Mouse (Mus musculus): ENCODE data around the gene Crispld2. TPM values are rescaled to one million over a fixed set of nuclear protein-coding genes. Genes with fewer than 3 reads are reported as not detected.
A peak's percentile ranks its signal among the peaks of the same experiment; 100 is the strongest.

Crispld2 gene
- polyA plus RNA-seq, 1 experiment from 2014 or later, result 4.1 TPM

DNA sequence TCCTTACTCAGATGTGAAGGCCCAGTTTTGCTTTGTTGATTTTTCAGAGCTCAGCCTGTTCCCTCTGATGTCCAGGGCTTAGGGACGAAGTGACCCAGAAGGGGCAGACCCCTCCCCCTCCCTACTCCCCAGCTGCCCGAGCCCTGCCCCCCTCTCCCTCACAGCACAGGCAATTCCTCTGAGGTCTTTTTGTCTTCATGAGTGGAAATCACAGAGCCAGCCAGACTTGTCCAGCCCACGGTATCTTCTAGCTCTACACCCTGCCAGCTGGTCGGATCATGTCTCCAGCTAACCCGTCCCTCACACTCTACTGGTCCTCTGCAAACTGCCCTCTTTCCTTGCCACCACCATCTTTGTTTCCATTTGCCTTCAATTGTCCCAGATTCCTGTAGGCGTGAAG is 42.2 kb downstream of the Crispld2 start:
- H3K27me3 ChIP-seq (replicated peaks), result peaks cover 16% of the 10 kb centered on the region
- WGBS, result 53% methylated on average over 6 of the region's 6 CpGs
- H3K9me3 ChIP-seq (replicated peaks), result no peaks in the 10 kb centered on the region
- no peak for ATAC-seq (ENCODE audit: insufficient number of reproducible peaks, low FRiP score)
- no peak overlapping the region for H3K9ac ChIP-seq
- peaks cover 31% of the 10 kb centered on the region for H3K4me1 ChIP-seq (replicated peaks)
- no peaks in the 10 kb centered on the region for H3K36me3 ChIP-seq
- no peak overlapping the region for H3K27ac ChIP-seq (ENCODE audit: poor library complexity, severe bottlenecking)
- no peak overlapping the region for H3K4me3 ChIP-seq
- no peak overlapping the region for H3K4me2 ChIP-seq

DNA sequence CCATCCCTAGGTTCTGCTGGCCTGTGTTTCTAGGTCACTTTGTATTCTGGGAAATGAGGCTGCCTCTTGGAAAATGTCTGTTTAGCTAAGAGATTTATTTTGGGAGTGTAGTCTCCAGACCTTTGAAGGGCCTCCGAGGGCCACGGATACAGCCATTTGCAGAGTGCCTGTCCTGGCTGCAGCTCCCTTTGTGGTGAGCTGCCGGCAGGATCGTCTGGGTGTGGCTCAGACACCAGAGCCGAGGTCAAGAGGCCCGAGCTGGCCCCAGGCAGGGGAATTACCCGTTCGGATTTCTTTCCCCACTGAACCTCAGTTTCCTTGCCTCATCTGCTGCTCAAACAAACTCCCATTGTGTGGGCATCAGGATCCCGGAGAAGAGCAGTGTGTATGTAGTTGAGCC is 43.9 kb downstream of the Crispld2 start:
- peak overlapping the region; percentile 32; the same call in 1 of the 2 replicates for H3K27ac ChIP-seq (ENCODE audit: poor library complexity, severe bottlenecking)
- no peaks in the 10 kb centered on the region for H3K36me3 ChIP-seq
- H3K4me3 ChIP-seq, result no peak overlapping the region
- peaks cover 46% of the 10 kb centered on the region for H3K4me1 ChIP-seq (replicated peaks)
- WGBS, result 26% methylated on average over 9 of the region's 9 CpGs
- no peak for ATAC-seq (ENCODE audit: insufficient number of reproducible peaks, low FRiP score)
- H3K9me3 ChIP-seq (replicated peaks), result no peaks in the 10 kb centered on the region
- H3K27me3 ChIP-seq (replicated peaks), result peaks cover 16% of the 10 kb centered on the region
- H3K4me2 ChIP-seq, result peak overlapping the region; percentile 3; the same call in 1 of the 2 replicates
- 0 out of 2 replicates have a peak overlapping the region, but pooled peaks have one; percentile 19 for H3K9ac ChIP-seq

DNA sequence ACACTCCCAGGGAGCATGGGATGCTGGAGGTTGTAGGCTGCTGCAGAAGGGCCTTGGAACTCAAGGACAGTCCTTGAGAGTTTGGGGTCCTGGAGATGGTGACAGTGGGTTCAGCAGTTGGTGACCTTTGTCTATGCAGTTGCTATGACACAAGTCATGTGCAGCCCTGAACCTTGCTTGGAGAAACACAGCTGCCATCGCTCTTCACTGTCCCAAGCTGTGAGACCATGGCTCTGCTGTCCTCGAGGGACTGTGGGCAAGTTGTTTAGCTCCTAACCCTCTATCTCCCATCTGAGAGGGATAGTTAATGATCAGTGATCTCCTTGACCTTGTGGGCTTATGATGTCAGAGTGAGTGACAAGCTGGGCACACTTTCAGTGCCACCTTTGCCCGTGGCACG is 44.3 kb downstream of the Crispld2 start:
- peaks cover 51% of the 10 kb centered on the region for H3K4me1 ChIP-seq (replicated peaks)
- H3K27ac ChIP-seq (ENCODE audit: poor library complexity, severe bottlenecking), result peak overlapping the region; percentile 32; the same call in 1 of the 2 replicates
- H3K9ac ChIP-seq, result 0 out of 2 replicates have a peak overlapping the region, but pooled peaks have one; percentile 19

DNA sequence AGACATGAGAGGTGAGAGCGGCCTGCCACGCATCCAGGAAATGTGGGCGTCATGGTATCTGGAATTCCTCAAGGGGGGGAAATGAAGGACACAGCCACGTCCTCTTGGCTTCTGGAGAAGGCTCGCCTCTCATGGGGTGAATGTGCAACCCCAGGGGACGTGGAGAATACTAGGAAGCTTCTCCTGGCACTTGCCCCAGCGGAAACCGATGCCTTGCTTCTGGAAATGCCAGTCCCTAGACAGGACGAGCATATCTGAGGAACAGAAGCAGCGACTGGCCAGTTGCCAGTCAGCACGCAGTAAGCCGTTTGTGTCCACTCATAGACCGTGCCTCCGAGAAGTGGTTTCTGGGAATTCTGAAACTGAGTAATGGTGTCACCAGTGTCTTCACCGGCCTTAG is 45.0 kb downstream of the Crispld2 start:
- Histone ChIP-seq H3K36me3 (no peaks in the 10 kb centered on the region), H3K4me1 (replicated peaks) (peaks cover 52% of the 10 kb centered on the region), H3K9ac (no peak overlapping the region), H3K9me3 (replicated peaks) (peaks cover 4% of the 10 kb centered on the region; the same call in 1 of the 2 replicates), H3K4me2 (no peak overlapping the region), H3K4me3 (no peak overlapping the region), H3K27me3 (replicated peaks) (peaks cover 16% of the 10 kb centered on the region), H3K27ac (ENCODE audit: poor library complexity, severe bottlenecking) (no peak overlapping the region)
- ATAC-seq (ENCODE audit: insufficient number of reproducible peaks, low FRiP score), result no peak; the same call in 1 of the 2 replicates
- 42% methylated on average over 15 of the region's 15 CpGs for WGBS

More for the DNA sequence above, 44.3 kb downstream of the Crispld2 start:
- WGBS, result 80% methylated on average over 4 of the region's 4 CpGs
- peaks cover 4% of the 10 kb centered on the region; the same call in 1 of the 2 replicates for H3K9me3 ChIP-seq (replicated peaks)
- H3K36me3 ChIP-seq, result no peaks in the 10 kb centered on the region
- ATAC-seq (ENCODE audit: insufficient number of reproducible peaks, low FRiP score), result no peak
- peak overlapping the region; percentile 3; the same call in 1 of the 2 replicates for H3K4me2 ChIP-seq
- H3K4me3 ChIP-seq, result no peak overlapping the region
- peaks cover 16% of the 10 kb centered on the region for H3K27me3 ChIP-seq (replicated peaks)

DNA sequence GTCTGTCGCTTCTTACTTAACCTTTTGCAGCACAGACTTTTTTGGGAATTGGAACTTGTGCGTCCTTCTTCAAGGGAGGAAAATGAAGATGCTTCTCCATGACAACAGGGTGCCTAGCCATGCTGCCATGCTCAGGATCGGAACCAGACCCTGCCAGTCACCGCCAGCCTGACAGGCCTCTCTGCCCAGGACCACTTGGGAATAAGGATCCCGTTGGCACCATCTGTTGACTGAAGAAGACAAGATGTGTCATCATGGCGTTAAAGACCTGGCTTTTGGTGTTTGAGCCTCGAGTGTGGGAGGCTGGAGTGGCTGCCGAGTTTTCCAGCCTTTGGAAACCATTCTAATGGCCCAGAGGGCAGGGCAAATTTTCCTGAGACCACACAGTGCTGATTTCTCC is 45.4 kb downstream of the Crispld2 start:
- H3K27me3 ChIP-seq (replicated peaks), result peaks cover 17% of the 10 kb centered on the region
- no peak for ATAC-seq (ENCODE audit: insufficient number of reproducible peaks, low FRiP score)
- peaks cover 52% of the 10 kb centered on the region for H3K4me1 ChIP-seq (replicated peaks)
- no peak overlapping the region for H3K9ac ChIP-seq
- H3K36me3 ChIP-seq, result no peaks in the 10 kb centered on the region
- no peak overlapping the region for H3K4me2 ChIP-seq
- H3K27ac ChIP-seq (ENCODE audit: poor library complexity, severe bottlenecking), result no peak overlapping the region
- peaks cover 4% of the 10 kb centered on the region; the same call in 1 of the 2 replicates for H3K9me3 ChIP-seq (replicated peaks)
- H3K4me3 ChIP-seq, result no peak overlapping the region
- WGBS, result 77% methylated on average over 8 of the region's 8 CpGs

DNA sequence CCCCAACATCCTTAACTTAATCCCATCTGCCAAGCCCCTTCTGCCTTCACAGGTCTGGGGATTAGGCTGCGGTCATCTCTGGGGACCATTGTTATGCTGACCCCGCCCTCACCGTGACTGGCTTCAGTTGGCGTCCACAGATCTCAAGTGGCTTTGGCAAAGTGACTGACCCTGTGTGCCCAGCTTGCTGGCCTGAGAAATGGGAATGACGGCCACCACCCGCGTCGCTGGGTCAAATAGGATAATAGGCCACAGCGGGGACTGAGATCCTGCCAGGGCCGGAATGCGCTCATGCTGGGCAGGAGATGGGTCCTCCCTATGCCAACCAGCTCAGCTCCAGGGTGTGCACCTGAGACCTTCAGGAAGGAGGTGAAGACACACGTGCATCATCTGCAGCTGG is 46.5 kb downstream of the Crispld2 start:
- peaks cover 52% of the 10 kb centered on the region for H3K4me1 ChIP-seq (replicated peaks)
- 92% methylated on average over 12 of the region's 12 CpGs for WGBS

DNA sequence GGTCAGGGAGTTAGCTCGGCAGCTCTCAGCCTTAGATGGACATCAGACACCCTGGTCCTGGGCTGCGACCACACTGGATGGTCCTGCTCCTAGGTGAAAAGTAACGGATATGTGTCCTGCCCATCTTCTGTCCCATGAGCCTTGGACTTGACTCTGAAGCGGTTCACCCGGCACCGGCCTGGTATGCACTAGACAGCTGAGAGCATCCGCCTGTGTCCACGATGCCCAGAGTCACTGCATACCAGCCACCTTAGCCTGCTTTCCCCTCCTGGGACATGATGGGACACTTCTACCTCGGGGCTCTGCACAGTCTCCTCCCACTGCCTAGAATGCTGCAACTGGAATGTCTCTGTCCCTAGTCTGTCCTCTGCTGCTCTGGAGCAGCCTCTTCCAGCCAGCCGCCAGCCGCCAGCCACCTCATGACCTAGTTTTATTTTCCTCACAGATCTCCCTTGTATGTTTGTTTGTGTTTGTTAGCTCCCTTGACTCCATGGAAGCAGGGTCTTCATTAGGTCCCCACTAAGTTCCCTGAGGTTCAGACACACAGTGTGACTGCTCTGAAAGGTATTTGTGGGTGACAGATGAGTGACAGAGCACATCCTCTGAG is 47.2 kb downstream of the Crispld2 start:
- H3K27ac ChIP-seq (ENCODE audit: poor library complexity, severe bottlenecking), result no peak overlapping the region
- peaks cover 4% of the 10 kb centered on the region; the same call in 1 of the 2 replicates for H3K9me3 ChIP-seq (replicated peaks)
- 49% methylated on average over 11 of the region's 11 CpGs for WGBS
- no peak for ATAC-seq (ENCODE audit: insufficient number of reproducible peaks, low FRiP score)
- no peak overlapping the region for H3K9ac ChIP-seq
- H3K4me3 ChIP-seq, result no peak overlapping the region
- peaks cover 35% of the 10 kb centered on the region for H3K27me3 ChIP-seq (replicated peaks)
- H3K4me1 ChIP-seq (replicated peaks), result peaks cover 52% of the 10 kb centered on the region
- no peak overlapping the region for H3K4me2 ChIP-seq
- no peaks in the 10 kb centered on the region for H3K36me3 ChIP-seq

More for the DNA sequence above, 46.5 kb downstream of the Crispld2 start:
- H3K27me3 ChIP-seq (replicated peaks), result peaks cover 28% of the 10 kb centered on the region
- no peak overlapping the region for H3K9ac ChIP-seq
- ATAC-seq (ENCODE audit: insufficient number of reproducible peaks, low FRiP score), result no peak
- H3K4me2 ChIP-seq, result no peak overlapping the region
- no peak overlapping the region for H3K27ac ChIP-seq (ENCODE audit: poor library complexity, severe bottlenecking)
- no peaks in the 10 kb centered on the region for H3K36me3 ChIP-seq
- H3K9me3 ChIP-seq (replicated peaks), result peaks cover 4% of the 10 kb centered on the region; the same call in 1 of the 2 replicates
- no peak overlapping the region for H3K4me3 ChIP-seq

DNA sequence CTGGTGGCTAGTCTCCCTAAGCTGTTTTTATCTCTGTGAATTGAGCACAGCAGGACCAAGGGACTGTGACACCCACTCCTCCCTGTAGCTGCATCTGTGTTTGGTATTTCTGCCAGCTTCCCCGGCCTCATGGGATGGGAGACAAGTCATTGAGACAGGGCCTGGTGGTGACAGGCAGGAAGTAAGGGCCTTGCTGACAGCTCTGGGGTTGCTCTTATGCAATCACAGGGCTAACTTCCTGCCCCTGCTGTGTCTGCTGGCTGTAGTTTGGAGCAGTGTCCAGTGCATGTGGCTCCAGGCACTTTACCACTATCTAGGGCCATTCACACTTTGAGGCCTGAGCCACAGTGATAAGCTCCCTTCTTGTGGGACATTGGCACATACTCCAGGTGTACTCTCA is 48.6 kb downstream of the Crispld2 start:
- no peak overlapping the region for H3K4me3 ChIP-seq
- peak overlapping the region; percentile 26 for H3K27ac ChIP-seq (ENCODE audit: poor library complexity, severe bottlenecking)
- no peak overlapping the region for H3K4me2 ChIP-seq
- H3K36me3 ChIP-seq, result no peaks in the 10 kb centered on the region
- 8% methylated on average over 1 of the region's 1 CpGs for whole genome bisulfite sequencing
- peaks cover 50% of the 10 kb centered on the region for H3K4me1 ChIP-seq (replicated peaks)
- H3K9me3 ChIP-seq (replicated peaks), result peaks cover 4% of the 10 kb centered on the region
- H3K9ac ChIP-seq, result no peak overlapping the region
- H3K27me3 ChIP-seq (replicated peaks), result peaks cover 44% of the 10 kb centered on the region
- ATAC-seq (ENCODE audit: insufficient number of reproducible peaks, low FRiP score), result peak; percentile 51

DNA sequence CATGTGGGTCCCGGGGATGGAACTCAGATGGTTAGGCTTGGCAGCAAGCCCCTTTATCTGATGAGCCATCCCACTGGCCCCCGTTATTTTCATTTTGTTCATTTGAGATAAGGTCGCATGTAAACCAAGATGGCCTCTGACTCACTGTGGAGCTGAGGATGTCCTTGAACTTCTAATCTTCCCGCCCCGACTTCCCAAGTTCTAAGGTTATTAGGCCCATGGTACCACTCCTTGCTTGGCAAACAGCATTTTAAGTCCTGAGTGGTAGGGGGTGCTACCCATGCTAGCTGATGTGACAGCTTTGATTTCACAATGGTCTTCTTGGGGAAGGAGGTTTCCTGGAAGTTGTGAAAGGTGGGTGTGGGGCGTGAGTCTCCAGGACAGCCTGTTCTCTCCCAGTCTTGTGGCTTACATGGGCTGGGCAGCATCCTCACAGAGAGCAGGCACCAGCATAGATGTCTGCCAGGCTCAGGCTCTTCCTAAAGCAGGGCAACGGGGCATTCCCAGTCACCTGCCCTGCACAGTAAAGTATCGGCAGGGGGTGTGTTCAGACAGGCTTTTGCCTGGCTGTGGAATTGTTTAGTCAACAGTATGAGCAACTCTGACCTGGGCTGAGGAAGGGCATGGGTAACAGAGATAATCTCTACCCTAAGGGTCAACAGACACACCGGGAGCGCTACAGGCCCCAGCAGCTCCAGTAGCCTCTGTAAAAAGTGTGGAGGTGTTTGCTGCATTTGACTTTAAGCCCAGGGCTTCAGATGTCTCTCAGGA is 50.5 kb downstream of the Crispld2 start:
- no peak overlapping the region for H3K27ac ChIP-seq (ENCODE audit: poor library complexity, severe bottlenecking)
- peaks cover 44% of the 10 kb centered on the region for H3K27me3 ChIP-seq (replicated peaks)
- WGBS, result 68% methylated on average over 10 of the region's 10 CpGs
- H3K4me1 ChIP-seq (replicated peaks), result peaks cover 46% of the 10 kb centered on the region
- H3K9me3 ChIP-seq (replicated peaks), result peaks cover 4% of the 10 kb centered on the region
- no peak overlapping the region for H3K9ac ChIP-seq
- no peaks in the 10 kb centered on the region for H3K36me3 ChIP-seq
- no peak overlapping the region for H3K4me2 ChIP-seq
- H3K4me3 ChIP-seq, result no peak overlapping the region
- no peak for ATAC-seq (ENCODE audit: insufficient number of reproducible peaks, low FRiP score)

DNA sequence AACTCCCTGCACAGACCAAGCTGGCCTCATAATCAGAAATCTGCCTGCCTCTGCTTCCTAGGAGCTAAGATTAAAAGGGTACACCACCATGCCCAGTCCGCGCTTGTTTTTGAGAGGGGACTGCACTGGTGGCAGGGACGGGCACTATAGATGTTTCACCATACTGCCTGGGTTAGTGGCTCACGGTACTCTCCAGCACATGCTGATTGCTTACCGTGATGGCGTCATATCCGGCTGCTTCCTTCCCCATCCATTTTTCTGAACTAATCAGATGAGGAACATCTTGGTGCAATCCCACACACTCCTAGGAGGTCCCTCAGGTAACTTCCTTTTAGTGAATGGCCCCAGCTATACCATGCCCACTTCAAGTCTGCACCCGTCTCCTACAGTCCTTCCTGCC is 52.7 kb downstream of the Crispld2 start:
- no peak overlapping the region for H3K4me3 ChIP-seq
- WGBS, result 90% methylated on average over 8 of the region's 8 CpGs
- H3K4me2 ChIP-seq, result no peak overlapping the region
- peaks cover 4% of the 10 kb centered on the region for H3K9me3 ChIP-seq (replicated peaks)
- no peak overlapping the region for H3K27ac ChIP-seq (ENCODE audit: poor library complexity, severe bottlenecking)
- H3K36me3 ChIP-seq, result no peaks in the 10 kb centered on the region
- no peak overlapping the region for H3K9ac ChIP-seq
- ATAC-seq (ENCODE audit: insufficient number of reproducible peaks, low FRiP score), result no peak
- peaks cover 37% of the 10 kb centered on the region; the same call in 1 of the 2 replicates for H3K27me3 ChIP-seq (replicated peaks)
- peaks cover 33% of the 10 kb centered on the region for H3K4me1 ChIP-seq (replicated peaks)

DNA sequence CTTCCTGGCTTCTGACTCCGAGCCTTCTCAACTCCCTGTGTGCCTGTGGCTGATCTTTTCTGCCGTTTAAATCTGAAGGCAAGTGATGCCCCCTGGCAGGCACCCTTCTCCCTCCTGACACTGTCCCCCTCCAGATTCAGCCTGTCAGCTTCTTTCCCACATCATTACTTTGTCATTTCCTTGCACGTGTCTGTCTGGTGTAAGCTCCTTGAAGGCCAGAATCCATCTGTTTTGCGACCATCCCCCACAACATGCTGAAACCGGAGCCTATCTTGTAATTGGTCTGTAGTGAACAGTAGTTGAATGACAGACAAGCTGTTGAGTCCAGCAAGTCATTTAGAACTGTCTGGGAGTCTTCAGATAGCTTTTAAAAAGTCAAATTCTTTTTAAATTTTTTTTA is 53.2 kb downstream of the Crispld2 start:
- WGBS, result 56% methylated on average over 5 of the region's 5 CpGs
- H3K4me2 ChIP-seq, result no peak overlapping the region
- H3K4me3 ChIP-seq, result no peak overlapping the region
- peaks cover 33% of the 10 kb centered on the region for H3K4me1 ChIP-seq (replicated peaks)
- no peak overlapping the region for H3K9ac ChIP-seq
- H3K27ac ChIP-seq (ENCODE audit: poor library complexity, severe bottlenecking), result no peak overlapping the region
- ATAC-seq (ENCODE audit: insufficient number of reproducible peaks, low FRiP score), result no peak
- H3K27me3 ChIP-seq (replicated peaks), result peaks cover 37% of the 10 kb centered on the region; the same call in 1 of the 2 replicates
- H3K36me3 ChIP-seq, result no peaks in the 10 kb centered on the region
- H3K9me3 ChIP-seq (replicated peaks), result peaks cover 4% of the 10 kb centered on the region
